Mouse (Mus musculus): ENCODE results near the gene Kcnk10.

- TF ChIP-seq CTCF (IDR thresholded peaks at IDR 0.05; ENCODE audit: borderline replicate concordance, insufficient read depth, low read depth, low read length) = no peak
- TF ChIP-seq POLR2A (IDR thresholded peaks at IDR 0.05; ENCODE audit: borderline replicate concordance, insufficient read depth, low read length) = no peak
Observed at GRCm38 (mm10) chr12:98444860-98445259, 133.2 kb downstream of the Kcnk10 start.
